Mouse (Mus musculus): ENCODE results near the gene Sulf2. TPM values are rescaled to one million over a fixed set of nuclear protein-coding genes. Genes with fewer than 3 reads are reported as not detected.

Gene Sulf2
- 84.5 and 87.6 TPM in 2 replicates for polyA plus RNA-seq (2014; fragmentation: Nextera tagmentation; extraction: Ambion mirVana)

GRCm38 (mm10) chr2:166155454-166155815 lies at the start of gene Sulf2:
Sulf2 (minus strand) TSS chr2:166155663.
- Histone ChIP-seq H3K27ac (ENCODE audit: low read depth, low read length) (peak within 1 kb of the TSS; percentile 78), H3K9ac (ENCODE audit: low read length) (peak within 1 kb of the TSS; percentile 77), H3K9me3 (ENCODE audit: control insufficient read depth, low read length) (no peaks in the 10 kb centered on the region), H3K4me2 (peak within 1 kb of the TSS; percentile 93), H3K27me3 (ENCODE audit: control insufficient read depth, insufficient read depth, low read length) (peaks cover 5% of the 10 kb centered on the region), H3K4me1 (ENCODE audit: control insufficient read depth, insufficient read depth, low read length) (peaks cover 24% of the 10 kb centered on the region), H3K4me3 (ENCODE audit: low read depth, low read length) (peak within 1 kb of the TSS; percentile 70), H3K36me3 (ENCODE audit: control insufficient read depth, insufficient read depth, low read length) (no peaks in the 10 kb centered on the region)
- WGBS: 0% methylated on average over 23 of the region's 23 CpGs
- ATAC-seq (ENCODE audit: low FRiP score): peak; percentile 61
- peak; percentile 97 for DNase-seq (ENCODE audit: low spot score, missing footprints)

- DNase-seq (ENCODE audit: low spot score, missing footprints) (no peak), ATAC-seq (ENCODE audit: low FRiP score) (no peak)
- WGBS: 89% methylated on average over 13 of the region's 13 CpGs
- Histone ChIP-seq H3K9me3 (ENCODE audit: control insufficient read depth, low read length) (no peaks in the 10 kb centered on the region), H3K27ac (ENCODE audit: low read depth, low read length) (no peak overlapping the region), H3K9ac (ENCODE audit: low read length) (no peak overlapping the region), H3K4me1 (ENCODE audit: control insufficient read depth, insufficient read depth, low read length) (peaks cover 3% of the 10 kb centered on the region; the same call in 1 of the 2 replicates), H3K27me3 (ENCODE audit: control insufficient read depth, insufficient read depth, low read length) (no peaks in the 10 kb centered on the region), H3K36me3 (ENCODE audit: control insufficient read depth, insufficient read depth, low read length) (no peaks in the 10 kb centered on the region), H3K4me2 (no peak overlapping the region), H3K4me3 (ENCODE audit: low read depth, low read length) (no peak overlapping the region)
Measured at GRCm38 (mm10) chr2:166204174-166204573, 48.7 kb upstream of the Sulf2 start.

GRCm38 (mm10) chr2:166203647-166204046 lies 48.2 kb upstream of the Sulf2 start:
- H3K27me3 ChIP-seq (ENCODE audit: control insufficient read depth, insufficient read depth, low read length): no peaks in the 10 kb centered on the region
- H3K9me3 ChIP-seq (ENCODE audit: control insufficient read depth, low read length): no peaks in the 10 kb centered on the region
- no peak overlapping the region for H3K4me3 ChIP-seq (ENCODE audit: low read depth, low read length)
- ATAC-seq (ENCODE audit: low FRiP score): no peak
- no peaks in the 10 kb centered on the region for H3K36me3 ChIP-seq (ENCODE audit: control insufficient read depth, insufficient read depth, low read length)
- H3K27ac ChIP-seq (ENCODE audit: low read depth, low read length): no peak overlapping the region
- no peak overlapping the region for H3K4me2 ChIP-seq
- no peak for DNase-seq (ENCODE audit: low spot score, missing footprints)
- no peak overlapping the region for H3K9ac ChIP-seq (ENCODE audit: low read length)
- WGBS: 83% methylated on average over 11 of the region's 12 CpGs
- H3K4me1 ChIP-seq (ENCODE audit: control insufficient read depth, insufficient read depth, low read length): peaks cover 3% of the 10 kb centered on the region; the same call in 1 of the 2 replicates

- DNase-seq (ENCODE audit: low spot score, missing footprints) (no peak), ATAC-seq (ENCODE audit: low FRiP score) (no peak)
- H3K36me3 ChIP-seq (ENCODE audit: control insufficient read depth, insufficient read depth, low read length): no peaks in the 10 kb centered on the region
- no peak overlapping the region for H3K4me2 ChIP-seq
- no peak overlapping the region for H3K4me3 ChIP-seq (ENCODE audit: low read depth, low read length)
- H3K27ac ChIP-seq (ENCODE audit: low read depth, low read length): no peak overlapping the region
- H3K9me3 ChIP-seq (ENCODE audit: control insufficient read depth, low read length): no peaks in the 10 kb centered on the region
- no peak overlapping the region for H3K9ac ChIP-seq (ENCODE audit: low read length)
- H3K27me3 ChIP-seq (ENCODE audit: control insufficient read depth, insufficient read depth, low read length): no peaks in the 10 kb centered on the region
- 44% methylated on average over 7 of the region's 7 CpGs for WGBS
- H3K4me1 ChIP-seq (ENCODE audit: control insufficient read depth, insufficient read depth, low read length): 0 out of 2 replicates have a peak, but pooled peaks cover 2% of the 10 kb centered on the region
Measured at GRCm38 (mm10) chr2:166197964-166198363, 42.5 kb upstream of the Sulf2 start.

- 72% methylated on average over 6 of the region's 6 CpGs for WGBS
- no peak overlapping the region for H3K27ac ChIP-seq (ENCODE audit: low read depth, low read length)
- ATAC-seq (ENCODE audit: low FRiP score): no peak
Measured at GRCm38 (mm10) chr2:166197064-166197463, 41.6 kb upstream of the Sulf2 start.

GRCm38 (mm10) chr2:166196080-166196786 lies 40.8 kb upstream of the Sulf2 start:
- H3K36me3 ChIP-seq (ENCODE audit: control insufficient read depth, insufficient read depth, low read length): no peaks in the 10 kb centered on the region
- no peaks in the 10 kb centered on the region for H3K9me3 ChIP-seq (ENCODE audit: control insufficient read depth, low read length)
- DNase-seq (ENCODE audit: low spot score, missing footprints): no peak
- no peak for ATAC-seq (ENCODE audit: low FRiP score)
- H3K9ac ChIP-seq (ENCODE audit: low read length): no peak overlapping the region
- no peak overlapping the region for H3K27ac ChIP-seq (ENCODE audit: low read depth, low read length)
- 76% methylated on average over 13 of the region's 13 CpGs for WGBS
- H3K4me1 ChIP-seq (ENCODE audit: control insufficient read depth, insufficient read depth, low read length): 0 out of 2 replicates have a peak, but pooled peaks cover 2% of the 10 kb centered on the region
- no peaks in the 10 kb centered on the region for H3K27me3 ChIP-seq (ENCODE audit: control insufficient read depth, insufficient read depth, low read length)
- no peak overlapping the region for H3K4me3 ChIP-seq (ENCODE audit: low read depth, low read length)
- no peak overlapping the region for H3K4me2 ChIP-seq

More at GRCm38 (mm10) chr2:166197064-166197463, 41.6 kb upstream of the Sulf2 start:
- H3K36me3 ChIP-seq (ENCODE audit: control insufficient read depth, insufficient read depth, low read length): no peaks in the 10 kb centered on the region
- H3K4me2 ChIP-seq: no peak overlapping the region
- H3K4me3 ChIP-seq (ENCODE audit: low read depth, low read length): no peak overlapping the region
- 0 out of 2 replicates have a peak, but pooled peaks cover 2% of the 10 kb centered on the region for H3K4me1 ChIP-seq (ENCODE audit: control insufficient read depth, insufficient read depth, low read length)
- no peaks in the 10 kb centered on the region for H3K27me3 ChIP-seq (ENCODE audit: control insufficient read depth, insufficient read depth, low read length)
- no peak for DNase-seq (ENCODE audit: low spot score, missing footprints)
- H3K9me3 ChIP-seq (ENCODE audit: control insufficient read depth, low read length): no peaks in the 10 kb centered on the region
- no peak overlapping the region for H3K9ac ChIP-seq (ENCODE audit: low read length)

- Histone ChIP-seq H3K9me3 (ENCODE audit: control insufficient read depth, low read length) (no peaks in the 10 kb centered on the region), H3K9ac (ENCODE audit: low read length) (no peak overlapping the region), H3K27me3 (ENCODE audit: control insufficient read depth, insufficient read depth, low read length) (no peaks in the 10 kb centered on the region), H3K27ac (ENCODE audit: low read depth, low read length) (no peak overlapping the region), H3K36me3 (ENCODE audit: control insufficient read depth, insufficient read depth, low read length) (no peaks in the 10 kb centered on the region), H3K4me2 (no peak overlapping the region), H3K4me1 (ENCODE audit: control insufficient read depth, insufficient read depth, low read length) (0 out of 2 replicates have a peak, but pooled peaks cover 2% of the 10 kb centered on the region), H3K4me3 (ENCODE audit: low read depth, low read length) (no peak overlapping the region)
- 78% methylated on average over 6 of the region's 6 CpGs for WGBS
- no peak for ATAC-seq (ENCODE audit: low FRiP score)
- no peak for DNase-seq (ENCODE audit: low spot score, missing footprints)
Measured at GRCm38 (mm10) chr2:166195041-166195440, 39.6 kb upstream of the Sulf2 start.

GRCm38 (mm10) chr2:166194112-166194758 lies 38.8 kb upstream of the Sulf2 start:
- no peak overlapping the region for H3K4me2 ChIP-seq
- H3K9ac ChIP-seq (ENCODE audit: low read length): no peak overlapping the region
- no peaks in the 10 kb centered on the region for H3K27me3 ChIP-seq (ENCODE audit: control insufficient read depth, insufficient read depth, low read length)
- no peak for DNase-seq (ENCODE audit: low spot score, missing footprints)
- 0 out of 2 replicates have a peak, but pooled peaks cover 2% of the 10 kb centered on the region for H3K4me1 ChIP-seq (ENCODE audit: control insufficient read depth, insufficient read depth, low read length)
- no peak for ATAC-seq (ENCODE audit: low FRiP score)
- H3K9me3 ChIP-seq (ENCODE audit: control insufficient read depth, low read length): no peaks in the 10 kb centered on the region
- no peaks in the 10 kb centered on the region for H3K36me3 ChIP-seq (ENCODE audit: control insufficient read depth, insufficient read depth, low read length)
- 62% methylated on average over 16 of the region's 16 CpGs for WGBS
- H3K4me3 ChIP-seq (ENCODE audit: low read depth, low read length): no peak overlapping the region
- no peak overlapping the region for H3K27ac ChIP-seq (ENCODE audit: low read depth, low read length)

- H3K27me3 ChIP-seq (ENCODE audit: control insufficient read depth, insufficient read depth, low read length): no peaks in the 10 kb centered on the region
- 0 out of 2 replicates have a peak, but pooled peaks cover 2% of the 10 kb centered on the region for H3K4me1 ChIP-seq (ENCODE audit: control insufficient read depth, insufficient read depth, low read length)
- H3K4me3 ChIP-seq (ENCODE audit: low read depth, low read length): no peak overlapping the region
- no peaks in the 10 kb centered on the region for H3K9me3 ChIP-seq (ENCODE audit: control insufficient read depth, low read length)
- no peak overlapping the region for H3K4me2 ChIP-seq
- DNase-seq (ENCODE audit: low spot score, missing footprints) (no peak), ATAC-seq (ENCODE audit: low FRiP score) (no peak)
- H3K9ac ChIP-seq (ENCODE audit: low read length): no peak overlapping the region
- no peaks in the 10 kb centered on the region for H3K36me3 ChIP-seq (ENCODE audit: control insufficient read depth, insufficient read depth, low read length)
- 90% methylated on average over 3 of the region's 3 CpGs for WGBS
- H3K27ac ChIP-seq (ENCODE audit: low read depth, low read length): no peak overlapping the region
Measured at GRCm38 (mm10) chr2:166193509-166193908, 38.0 kb upstream of the Sulf2 start.

All from midbrain, embryonic 11.5 days (tissue).